Mouse (Mus musculus): Measurements from ENCODE around the gene Mocs3. TPM values are rescaled to one million over a fixed set of nuclear protein-coding genes. Genes with fewer than 3 reads are reported as not detected.

The Mocs3 gene
- total and polyA plus RNA-seq, 3 experiments = 2.9 to 5.1 TPM; not detected in 1

DNA sequence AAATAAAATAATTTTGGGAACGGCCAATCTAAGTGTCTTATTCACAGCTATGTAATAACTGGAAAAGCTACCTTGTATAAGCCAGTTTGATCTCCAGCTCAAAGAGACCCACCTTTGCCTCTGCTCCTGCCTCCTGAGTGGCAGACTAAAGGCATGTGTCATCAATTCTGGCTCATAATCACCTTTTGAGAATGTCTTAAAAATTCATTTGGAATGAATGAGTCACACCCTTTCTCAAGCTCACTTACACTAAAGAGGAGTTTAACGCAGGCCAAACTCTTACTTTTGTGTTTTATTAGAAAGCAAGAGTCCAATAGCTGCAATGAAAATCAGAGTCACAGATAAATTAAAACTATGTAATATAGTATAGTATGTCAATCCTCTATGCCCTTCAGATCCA is 38.6 kb upstream of the Mocs3 start:
- Histone ChIP-seq H3K9me3 (replicated peaks; ENCODE audit: insufficient read depth, low read length) (no peaks in the 10 kb centered on the region), H3K9ac (ENCODE audit: control insufficient read depth, low read depth, low read length, poor library complexity, severe bottlenecking) (no peak overlapping the region), H3K79me2 (ENCODE audit: control insufficient read depth, insufficient read depth, low read length, poor library complexity) (peaks cover 70% of the 10 kb centered on the region), H3K4me1 (ENCODE audit: control insufficient read depth in 1 of 2, insufficient read depth in 2 of 2, low read length in 2 of 2) (peaks cover 0 to 2% of the 10 kb centered on the region in 2 experiments; a peak in 1 of 4 replicates), H3K4me3 (ENCODE audit: control insufficient read depth in 1 of 2, insufficient read depth in 1 of 2, low read depth in 2 of 2, low read length in 2 of 2) (no peak overlapping the region), H3K36me3 (ENCODE audit: control insufficient read depth in 1 of 2, insufficient read depth in 2 of 2, low read length in 2 of 2) (peaks cover 17 to 33% of the 10 kb centered on the region in 2 experiments), H3K27ac (ENCODE audit: control insufficient read depth, low read depth, low read length) (no peak overlapping the region), H3K27me3 (ENCODE audit: control insufficient read depth in 1 of 2, insufficient read depth in 2 of 2, low read length in 2 of 2) (no peaks in the 10 kb centered on the region)
- TF ChIP-seq JUND (IDR thresholded peaks at IDR 0.05; ENCODE audit: low read depth, low read length) (no peak), ZKSCAN1 (IDR thresholded peaks at IDR 0.05; ENCODE audit: low read depth, low read length) (no peak)
- DNase-seq (ENCODE audit: low read depth, low spot score) = no peak

DNA sequence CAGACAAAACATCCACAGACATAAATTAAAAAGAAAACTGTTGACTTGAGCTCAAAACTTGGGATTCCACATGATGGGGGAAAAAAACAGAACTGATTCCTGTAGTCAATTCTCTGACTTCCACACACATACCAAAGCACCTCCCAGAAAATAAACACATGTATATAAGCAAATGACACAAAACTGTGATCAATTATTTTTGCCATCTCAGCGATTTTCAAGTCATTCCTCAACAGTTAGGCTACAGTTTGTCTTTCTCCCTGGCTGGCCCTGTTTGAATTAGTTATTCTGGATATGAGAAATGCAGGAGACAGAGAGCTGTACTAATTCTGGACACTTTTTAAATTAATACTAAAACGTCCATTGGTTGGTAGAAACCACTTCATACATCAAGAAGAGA is 36.7 kb upstream of the Mocs3 start:
- no peak for TF ChIP-seq POLR2AphosphoS5 (IDR thresholded peaks at IDR 0.05; ENCODE audit: borderline replicate concordance, low read depth, low read length)
- TF ChIP-seq MAFK (IDR thresholded peaks at IDR 0.05; ENCODE audit: borderline replicate concordance, low read depth, low read length) = peak; percentile 79
- Histone ChIP-seq H3K27ac (ENCODE audit: control insufficient read depth, low read depth, low read length) (no peak overlapping the region), H3K4me1 (ENCODE audit: control insufficient read depth in 1 of 2, insufficient read depth in 2 of 2, low read length in 2 of 2) (peaks cover 0 to 2% of the 10 kb centered on the region in 2 experiments; a peak in 1 of 4 replicates), H3K9ac (ENCODE audit: control insufficient read depth, low read depth, low read length, poor library complexity, severe bottlenecking) (no peak overlapping the region), H3K36me3 (ENCODE audit: control insufficient read depth in 1 of 2, insufficient read depth in 2 of 2, low read length in 2 of 2) (peaks cover 22 to 34% of the 10 kb centered on the region in 2 experiments), H3K4me3 (ENCODE audit: control insufficient read depth in 1 of 2, insufficient read depth in 1 of 2, low read depth in 2 of 2, low read length in 2 of 2) (no peak overlapping the region), H3K79me2 (ENCODE audit: control insufficient read depth, insufficient read depth, low read length, poor library complexity) (peaks cover 83% of the 10 kb centered on the region), H3K27me3 (ENCODE audit: control insufficient read depth in 1 of 2, insufficient read depth in 2 of 2, low read length in 2 of 2) (no peaks in the 10 kb centered on the region), H3K9me3 (replicated peaks; ENCODE audit: insufficient read depth, low read length) (no peaks in the 10 kb centered on the region)
- no peak for DNase-seq (ENCODE audit: low read depth, low spot score)

- peaks cover 32 to 34% of the 10 kb centered on the region in 2 experiments for H3K36me3 ChIP-seq (ENCODE audit: control insufficient read depth in 1 of 2, insufficient read depth in 2 of 2, low read length in 2 of 2)
- H3K9ac ChIP-seq (ENCODE audit: control insufficient read depth, low read depth, low read length, poor library complexity, severe bottlenecking) = no peak overlapping the region
- H3K4me3 ChIP-seq (ENCODE audit: control insufficient read depth in 1 of 2, insufficient read depth in 1 of 2, low read depth in 2 of 2, low read length in 2 of 2) = no peak overlapping the region
- DNase-seq (ENCODE audit: low read depth, low spot score) = no peak
- no peaks in the 10 kb centered on the region for H3K27me3 ChIP-seq (ENCODE audit: control insufficient read depth in 1 of 2, insufficient read depth in 2 of 2, low read length in 2 of 2)
- H3K79me2 ChIP-seq (ENCODE audit: control insufficient read depth, insufficient read depth, low read length, poor library complexity) = peaks cover 84% of the 10 kb centered on the region
- TF ChIP-seq MXI1 (IDR thresholded peaks at IDR 0.05; ENCODE audit: low read depth, low read length) (0 out of 2 replicates have a peak, but pooled peaks have one; percentile 15), TCF12 (IDR thresholded peaks at IDR 0.05; ENCODE audit: low read depth, low read length) (no peak)
- no peaks in the 10 kb centered on the region for H3K9me3 ChIP-seq (replicated peaks; ENCODE audit: insufficient read depth, low read length)
- H3K27ac ChIP-seq (ENCODE audit: control insufficient read depth, low read depth, low read length) = no peak overlapping the region
- H3K4me1 ChIP-seq (ENCODE audit: control insufficient read depth in 1 of 2, insufficient read depth in 2 of 2, low read length in 2 of 2) = peaks cover 4 to 10% of the 10 kb centered on the region in 2 experiments; a peak in 3 of 4 replicates
Observed at GRCm38 (mm10) chr2:168195721-168196120, 34.7 kb upstream of the Mocs3 start.

DNA sequence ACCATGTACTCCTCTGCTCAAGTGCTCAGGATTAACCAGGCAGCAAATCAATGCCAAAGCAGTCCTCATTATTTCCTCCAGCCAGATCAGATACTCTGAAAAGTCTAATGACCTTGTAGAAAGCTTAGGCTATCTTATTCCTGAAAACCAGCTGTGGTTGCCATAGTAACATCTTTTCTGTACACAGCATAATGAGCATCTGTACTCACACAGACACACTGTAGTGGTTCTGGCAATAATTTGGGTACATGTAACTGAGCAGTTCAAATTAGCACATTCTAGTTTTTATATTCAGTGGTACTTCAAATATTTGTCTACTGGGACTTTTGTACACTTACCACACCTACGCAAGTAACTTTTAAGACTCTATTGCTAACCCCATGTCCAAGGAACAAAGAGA is 32.0 kb upstream of the Mocs3 start:
- DNase-seq (ENCODE audit: low read depth, low spot score) = no peak
- H3K27ac ChIP-seq (ENCODE audit: control insufficient read depth, low read depth, low read length) = no peak overlapping the region
- H3K79me2 ChIP-seq (ENCODE audit: control insufficient read depth, insufficient read depth, low read length, poor library complexity) = peaks cover 81% of the 10 kb centered on the region
- H3K9ac ChIP-seq (ENCODE audit: control insufficient read depth, low read depth, low read length, poor library complexity, severe bottlenecking) = no peak overlapping the region
- H3K9me3 ChIP-seq (replicated peaks; ENCODE audit: insufficient read depth, low read length) = no peaks in the 10 kb centered on the region
- peaks cover 7 to 21% of the 10 kb centered on the region in 2 experiments; a peak in 3 of 4 replicates for H3K4me1 ChIP-seq (ENCODE audit: control insufficient read depth in 1 of 2, insufficient read depth in 2 of 2, low read length in 2 of 2)
- H3K36me3 ChIP-seq (ENCODE audit: control insufficient read depth in 1 of 2, insufficient read depth in 2 of 2, low read length in 2 of 2) = peaks cover 40 to 53% of the 10 kb centered on the region in 2 experiments
- H3K4me3 ChIP-seq (ENCODE audit: control insufficient read depth in 1 of 2, insufficient read depth in 1 of 2, low read depth in 2 of 2, low read length in 2 of 2) = no peak overlapping the region
- H3K27me3 ChIP-seq (ENCODE audit: control insufficient read depth in 1 of 2, insufficient read depth in 2 of 2, low read length in 2 of 2) = no peaks in the 10 kb centered on the region
- no peak for TF ChIP-seq ETS1 (IDR thresholded peaks at IDR 0.05; ENCODE audit: low read depth, low read length)
- TF ChIP-seq CHD1 (IDR thresholded peaks at IDR 0.05; ENCODE audit: low read depth, low read length) = no peak
- no peak for TF ChIP-seq ZC3H11A (IDR thresholded peaks at IDR 0.05; ENCODE audit: low read depth, low read length)
- no peak for TF ChIP-seq E2F4 (IDR thresholded peaks at IDR 0.05; ENCODE audit: borderline replicate concordance, low read depth, low read length)
- no peak for TF ChIP-seq POLR2AphosphoS2 (IDR thresholded peaks at IDR 0.05; ENCODE audit: low read length)
- no peak for TF ChIP-seq MAFK (IDR thresholded peaks at IDR 0.05; ENCODE audit: borderline replicate concordance, low read depth, low read length)
- TF ChIP-seq RCOR1 (IDR thresholded peaks at IDR 0.05; ENCODE audit: low read depth, low read length) = no peak
- TF ChIP-seq GATA1 (IDR thresholded peaks at IDR 0.05; ENCODE audit: low read depth, low read length) = no peak
- no peak for TF ChIP-seq ZKSCAN1 (IDR thresholded peaks at IDR 0.05; ENCODE audit: low read depth, low read length)
- TF ChIP-seq POLR2AphosphoS5 (IDR thresholded peaks at IDR 0.05; ENCODE audit: borderline replicate concordance, low read depth, low read length) = no peak
- no peak for TF ChIP-seq EP300 (IDR thresholded peaks at IDR 0.05; ENCODE audit: low read depth in 1 of 2, low read length in 2 of 2)
- no peak for TF ChIP-seq MYB (IDR thresholded peaks at IDR 0.05; ENCODE audit: low read depth, low read length)
- no peak for TF ChIP-seq MAZ (IDR thresholded peaks at IDR 0.05; ENCODE audit: low read depth, low read length)
- no peak for TF ChIP-seq SMC3 (IDR thresholded peaks at IDR 0.05; ENCODE audit: low read depth, low read length)
- no peak for TF ChIP-seq ZMIZ1 (IDR thresholded peaks at IDR 0.05; ENCODE audit: low read depth, low read length)
- no peak for TF ChIP-seq CTCF (IDR thresholded peaks at IDR 0.05 in 2 of 3, conservative IDR thresholded peaks at IDR 0.05 in 1 of 3; ENCODE audit: control insufficient read depth in 1 of 3, insufficient read depth in 1 of 3, low read depth in 2 of 3, low read length in 3 of 3, poor library complexity in 1 of 3, severe bottlenecking in 1 of 3)
- TF ChIP-seq GABPA (IDR thresholded peaks at IDR 0.05; ENCODE audit: low read depth, low read length) = no peak
- no peak for TF ChIP-seq SIN3A (IDR thresholded peaks at IDR 0.05; ENCODE audit: low read length)
